Mouse (Mus musculus): ENCODE data around the gene Tbc1d12. TPM values are rescaled to one million over a fixed set of nuclear protein-coding genes. Genes with fewer than 3 reads are reported as not detected.

The Tbc1d12 gene
- polyA plus RNA-seq, 1 experiment from 2014 or later, result 2.0 TPM

- Histone ChIP-seq H3K4me3 (ENCODE audit: low read depth, low read length) (peak overlapping the region; percentile 79), H3K27ac (ENCODE audit: low read depth, low read length) (peak overlapping the region; percentile 36), H3K9me3 (replicated peaks; ENCODE audit: control insufficient read depth, low read length) (no peaks in the 10 kb centered on the region), H3K4me1 (ENCODE audit: control insufficient read depth, insufficient read depth, low read length) (peaks cover 4% of the 10 kb centered on the region), H3K27me3 (ENCODE audit: control insufficient read depth, insufficient read depth, low read length) (no peaks in the 10 kb centered on the region), H3K9ac (ENCODE audit: low read depth, low read length) (peak overlapping the region; percentile 83), H3K36me3 (ENCODE audit: control insufficient read depth, insufficient read depth, low read length) (peaks cover 11% of the 10 kb centered on the region), H3K4me2 (peak overlapping the region; percentile 76)
- ATAC-seq (replicated peaks; ENCODE audit: insufficient number of reproducible peaks, low FRiP score, low TSS enrichment), result peak; percentile 55
- 15% methylated on average over 16 of the region's 16 CpGs for WGBS (ENCODE audit: insufficient replicate concordance)
These were observed 17.0 kb upstream of the Tbc1d12 start for GRCm38 (mm10) chr19:38819427-38819802.

GRCm38 (mm10) chr19:38820186-38820804 is 16.1 kb upstream of the Tbc1d12 start:
- H3K4me2 ChIP-seq, result peak overlapping the region; percentile 25
- WGBS (ENCODE audit: insufficient replicate concordance), result 49% methylated on average over 4 of the region's 4 CpGs

GRCm38 (mm10) chr19:38833224-38833623 is 3.2 kb upstream of the Tbc1d12 start:
- Histone ChIP-seq H3K27ac (ENCODE audit: low read depth, low read length) (no peak overlapping the region), H3K4me1 (ENCODE audit: control insufficient read depth, insufficient read depth, low read length) (no peaks in the 10 kb centered on the region), H3K27me3 (ENCODE audit: control insufficient read depth, insufficient read depth, low read length) (no peaks in the 10 kb centered on the region), H3K9ac (ENCODE audit: low read depth, low read length) (no peak overlapping the region), H3K36me3 (ENCODE audit: control insufficient read depth, insufficient read depth, low read length) (no peaks in the 10 kb centered on the region), H3K4me3 (ENCODE audit: low read depth, low read length) (no peak overlapping the region), H3K4me2 (no peak overlapping the region), H3K9me3 (replicated peaks; ENCODE audit: control insufficient read depth, low read length) (no peaks in the 10 kb centered on the region)
- WGBS (ENCODE audit: insufficient replicate concordance), result 64% methylated on average over 1 of the region's 1 CpGs
- ATAC-seq (replicated peaks; ENCODE audit: insufficient number of reproducible peaks, low FRiP score, low TSS enrichment), result no peak

More at GRCm38 (mm10) chr19:38820186-38820804, 16.1 kb upstream of the Tbc1d12 start:
- Histone ChIP-seq H3K27ac (ENCODE audit: low read depth, low read length) (peak overlapping the region; percentile 84), H3K4me3 (ENCODE audit: low read depth, low read length) (no peak overlapping the region), H3K4me1 (ENCODE audit: control insufficient read depth, insufficient read depth, low read length) (peaks cover 4% of the 10 kb centered on the region), H3K9me3 (replicated peaks; ENCODE audit: control insufficient read depth, low read length) (no peaks in the 10 kb centered on the region), H3K9ac (ENCODE audit: low read depth, low read length) (peak overlapping the region; percentile 17; the same call in 1 of the 2 replicates), H3K36me3 (ENCODE audit: control insufficient read depth, insufficient read depth, low read length) (peaks cover 4% of the 10 kb centered on the region; the same call in 1 of the 2 replicates), H3K27me3 (ENCODE audit: control insufficient read depth, insufficient read depth, low read length) (no peaks in the 10 kb centered on the region)
- peak; percentile 84 for ATAC-seq (replicated peaks; ENCODE audit: insufficient number of reproducible peaks, low FRiP score, low TSS enrichment)

GRCm38 (mm10) chr19:38836084-38836437 is 318 bp upstream of the Tbc1d12 start:
- WGBS (ENCODE audit: insufficient replicate concordance), result 20% methylated on average over 10 of the region's 10 CpGs
- peak overlapping the region; percentile 88 for H3K9ac ChIP-seq (ENCODE audit: low read depth, low read length)
- peak overlapping the region; percentile 88 for H3K4me3 ChIP-seq (ENCODE audit: low read depth, low read length)
- H3K4me2 ChIP-seq, result peak overlapping the region; percentile 77
- no peaks in the 10 kb centered on the region for H3K9me3 ChIP-seq (replicated peaks; ENCODE audit: control insufficient read depth, low read length)
- H3K36me3 ChIP-seq (ENCODE audit: control insufficient read depth, insufficient read depth, low read length), result no peaks in the 10 kb centered on the region
- ATAC-seq (replicated peaks; ENCODE audit: insufficient number of reproducible peaks, low FRiP score, low TSS enrichment), result no peak
- no peaks in the 10 kb centered on the region for H3K4me1 ChIP-seq (ENCODE audit: control insufficient read depth, insufficient read depth, low read length)
- H3K27ac ChIP-seq (ENCODE audit: low read depth, low read length), result peak overlapping the region; percentile 90
- H3K27me3 ChIP-seq (ENCODE audit: control insufficient read depth, insufficient read depth, low read length), result no peaks in the 10 kb centered on the region

- Histone ChIP-seq H3K27me3 (ENCODE audit: control insufficient read depth, insufficient read depth, low read length) (no peaks in the 10 kb centered on the region), H3K36me3 (ENCODE audit: control insufficient read depth, insufficient read depth, low read length) (no peaks in the 10 kb centered on the region), H3K9ac (ENCODE audit: low read depth, low read length) (peak overlapping the region; percentile 88), H3K4me2 (peak overlapping the region; percentile 77), H3K4me1 (ENCODE audit: control insufficient read depth, insufficient read depth, low read length) (no peaks in the 10 kb centered on the region), H3K4me3 (ENCODE audit: low read depth, low read length) (peak overlapping the region; percentile 88), H3K9me3 (replicated peaks; ENCODE audit: control insufficient read depth, low read length) (no peaks in the 10 kb centered on the region), H3K27ac (ENCODE audit: low read depth, low read length) (peak overlapping the region; percentile 90)
- WGBS (ENCODE audit: insufficient replicate concordance), result under 1% methylated on average over 53 of the region's 54 CpGs
- peak; percentile 61 for ATAC-seq (replicated peaks; ENCODE audit: insufficient number of reproducible peaks, low FRiP score, low TSS enrichment)
These were observed 827 bp downstream of the Tbc1d12 start for GRCm38 (mm10) chr19:38837171-38837641.

- H3K27me3 ChIP-seq (ENCODE audit: control insufficient read depth, insufficient read depth, low read length), result no peaks in the 10 kb centered on the region
- H3K4me2 ChIP-seq, result no peak overlapping the region
- H3K4me1 ChIP-seq (ENCODE audit: control insufficient read depth, insufficient read depth, low read length), result no peaks in the 10 kb centered on the region
- no peak overlapping the region for H3K4me3 ChIP-seq (ENCODE audit: low read depth, low read length)
- WGBS (ENCODE audit: insufficient replicate concordance), result 79% methylated on average over 5 of the region's 5 CpGs
- no peaks in the 10 kb centered on the region for H3K9me3 ChIP-seq (replicated peaks; ENCODE audit: control insufficient read depth, low read length)
- ATAC-seq (replicated peaks; ENCODE audit: insufficient number of reproducible peaks, low FRiP score, low TSS enrichment), result no peak
- no peaks in the 10 kb centered on the region for H3K36me3 ChIP-seq (ENCODE audit: control insufficient read depth, insufficient read depth, low read length)
- H3K9ac ChIP-seq (ENCODE audit: low read depth, low read length), result no peak overlapping the region
- no peak overlapping the region for H3K27ac ChIP-seq (ENCODE audit: low read depth, low read length)
These were observed 8.4 kb downstream of the Tbc1d12 start for GRCm38 (mm10) chr19:38844817-38845216.

GRCm38 (mm10) chr19:38846373-38846772 is 10.0 kb downstream of the Tbc1d12 start:
- H3K4me1 ChIP-seq (ENCODE audit: control insufficient read depth, insufficient read depth, low read length), result no peaks in the 10 kb centered on the region
- H3K27me3 ChIP-seq (ENCODE audit: control insufficient read depth, insufficient read depth, low read length), result no peaks in the 10 kb centered on the region
- no peak for ATAC-seq (replicated peaks; ENCODE audit: insufficient number of reproducible peaks, low FRiP score, low TSS enrichment)
- no peaks in the 10 kb centered on the region for H3K36me3 ChIP-seq (ENCODE audit: control insufficient read depth, insufficient read depth, low read length)
- H3K27ac ChIP-seq (ENCODE audit: low read depth, low read length), result no peak overlapping the region
- WGBS (ENCODE audit: insufficient replicate concordance), result 83% methylated on average over 2 of the region's 2 CpGs
- no peak overlapping the region for H3K9ac ChIP-seq (ENCODE audit: low read depth, low read length)
- H3K9me3 ChIP-seq (replicated peaks; ENCODE audit: control insufficient read depth, low read length), result no peaks in the 10 kb centered on the region
- H3K4me2 ChIP-seq, result no peak overlapping the region
- no peak overlapping the region for H3K4me3 ChIP-seq (ENCODE audit: low read depth, low read length)

- H3K4me1 ChIP-seq (ENCODE audit: control insufficient read depth, insufficient read depth, low read length), result peaks cover 3% of the 10 kb centered on the region; the same call in 1 of the 2 replicates
- WGBS (ENCODE audit: insufficient replicate concordance), result 82% methylated on average over 3 of the region's 3 CpGs
- H3K4me2 ChIP-seq, result no peak overlapping the region
- H3K27ac ChIP-seq (ENCODE audit: low read depth, low read length), result no peak overlapping the region
- no peak overlapping the region for H3K9ac ChIP-seq (ENCODE audit: low read depth, low read length)
- ATAC-seq (replicated peaks; ENCODE audit: insufficient number of reproducible peaks, low FRiP score, low TSS enrichment), result no peak
- H3K4me3 ChIP-seq (ENCODE audit: low read depth, low read length), result no peak overlapping the region
- H3K9me3 ChIP-seq (replicated peaks; ENCODE audit: control insufficient read depth, low read length), result no peaks in the 10 kb centered on the region
- H3K27me3 ChIP-seq (ENCODE audit: control insufficient read depth, insufficient read depth, low read length), result no peaks in the 10 kb centered on the region
- no peaks in the 10 kb centered on the region for H3K36me3 ChIP-seq (ENCODE audit: control insufficient read depth, insufficient read depth, low read length)
These were observed 21.8 kb downstream of the Tbc1d12 start for GRCm38 (mm10) chr19:38858224-38858623.

- no peak overlapping the region for H3K27ac ChIP-seq (ENCODE audit: low read depth, low read length)
- ATAC-seq (replicated peaks; ENCODE audit: insufficient number of reproducible peaks, low FRiP score, low TSS enrichment), result no peak
- H3K9ac ChIP-seq (ENCODE audit: low read depth, low read length), result no peak overlapping the region
- no peaks in the 10 kb centered on the region for H3K27me3 ChIP-seq (ENCODE audit: control insufficient read depth, insufficient read depth, low read length)
- WGBS (ENCODE audit: insufficient replicate concordance), result 91% methylated on average over 6 of the region's 6 CpGs
- no peak overlapping the region for H3K4me3 ChIP-seq (ENCODE audit: low read depth, low read length)
- H3K9me3 ChIP-seq (replicated peaks; ENCODE audit: control insufficient read depth, low read length), result no peaks in the 10 kb centered on the region
- H3K4me2 ChIP-seq, result no peak overlapping the region
- H3K36me3 ChIP-seq (ENCODE audit: control insufficient read depth, insufficient read depth, low read length), result no peaks in the 10 kb centered on the region
- no peaks in the 10 kb centered on the region for H3K4me1 ChIP-seq (ENCODE audit: control insufficient read depth, insufficient read depth, low read length)
These were observed 26.1 kb downstream of the Tbc1d12 start for GRCm38 (mm10) chr19:38862523-38862922.

All from heart, embryonic 11.5 days (tissue).